9 mouse cellular contexts compared by ENCODE assay signal in genomic region chr14:54925349-54926342, GRCm38 (mm10). TPM values are rescaled to one million over a fixed set of nuclear protein-coding genes. Genes with fewer than 3 reads are reported as not detected.
DNase-seq lines count a peak whose midpoint lies in the region; ATAC-seq and TF ChIP-seq lines count a peak whose summit lies in the region.
"Had no signal": no experiment of that assay in that cellular context is flagged by ENCODE, and none has a peak within 500 bp of the region (broad histone marks: within the 10 kb centered on the region; RNA-seq: fewer than 3 reads in every experiment).

Efs (minus strand) TSS chr14:54926126.

- ATAC-seq in forebrain, embryonic 11.5 days (replicated peaks; ENCODE audit: low FRiP score) = peak; percentile 53
- peak; percentile 51 for ATAC-seq in heart, embryonic 15.5 days (replicated peaks; ENCODE audit: insufficient number of reproducible peaks, insufficient read depth, low FRiP score, low read depth)
- ATAC-seq in lung, embryonic 15.5 days (ENCODE audit: borderline replicate concordance, extremely low read depth, low FRiP score, low TSS enrichment) = peak; percentile 60

- DNase-seq in forebrain, embryonic 11.5 days (ENCODE audit: low spot score) = peak; percentile 85
- peak; percentile 80 for DNase-seq in kidney, postnatal 10 days
- peak; percentile 72 for DNase-seq in retina, embryonic 14.5 days (ENCODE audit: low spot score)
- no peak for DNase-seq in thymus, postnatal 0 days (ENCODE audit: low spot score)

- TF ChIP-seq CTCF in E14TG2a.4 (conservative IDR thresholded peaks at IDR 0.05; ENCODE audit: low read length) = no peak

- H3K9ac ChIP-seq in forebrain, embryonic 11.5 days (ENCODE audit: low read length) = peak within 1 kb of the TSS; percentile 95
- peak within 1 kb of the TSS; percentile 72 for H3K9ac ChIP-seq in heart, embryonic 15.5 days
- H3K9ac ChIP-seq in lung, embryonic 15.5 days = peak within 1 kb of the TSS; percentile 68

- peak within 1 kb of the TSS; percentile 87 for H3K4me3 ChIP-seq in E14TG2a.4 (replicated peaks; ENCODE audit: low read length)
- H3K4me3 ChIP-seq in brown adipose tissue, adult 24 weeks (ENCODE audit: insufficient read depth, low read depth, low read length) = peak within 1 kb of the TSS; percentile 57
- H3K4me3 ChIP-seq in forebrain, embryonic 11.5 days (ENCODE audit: low read depth, low read length) = peak within 1 kb of the TSS; percentile 52
- H3K4me3 ChIP-seq in heart, embryonic 15.5 days = peak within 1 kb of the TSS; percentile 59
- H3K4me3 ChIP-seq in lung, embryonic 15.5 days = peak within 1 kb of the TSS; percentile 51

- H3K27me3 ChIP-seq in E14TG2a.4 (ENCODE audit: insufficient read depth, low read length) = peaks cover 41% of the 10 kb centered on the region
- no peaks in the 10 kb centered on the region for H3K27me3 ChIP-seq in forebrain, embryonic 11.5 days (ENCODE audit: control insufficient read depth, insufficient read depth, low read length)
- H3K27me3 ChIP-seq in heart, embryonic 15.5 days = peaks cover 15% of the 10 kb centered on the region
- 0 out of 2 replicates have a peak, but pooled peaks cover 8% of the 10 kb centered on the region for H3K27me3 ChIP-seq in lung, embryonic 15.5 days

- no peaks in the 10 kb centered on the region for H3K9me3 ChIP-seq in E14TG2a.4 (ENCODE audit: low read length)
- peaks cover 14% of the 10 kb centered on the region for H3K9me3 ChIP-seq in forebrain, embryonic 11.5 days (ENCODE audit: control insufficient read depth, low read length)
- no peaks in the 10 kb centered on the region for H3K9me3 ChIP-seq in heart, embryonic 15.5 days (replicated peaks)
- no peaks in the 10 kb centered on the region for H3K9me3 ChIP-seq in lung, embryonic 15.5 days
- H3K9me3 ChIP-seq: G1E had no signal

- H3K4me1 ChIP-seq in E14TG2a.4 (replicated peaks; ENCODE audit: low read depth, low read length) = peaks cover 66% of the 10 kb centered on the region
- no peaks in the 10 kb centered on the region for H3K4me1 ChIP-seq in brown adipose tissue, adult 24 weeks (ENCODE audit: control insufficient read depth, insufficient read depth, insufficient read length, low read length)
- H3K4me1 ChIP-seq in forebrain, embryonic 11.5 days (replicated peaks; ENCODE audit: control insufficient read depth, insufficient read depth, low read length) = peaks cover 14% of the 10 kb centered on the region; the same call in 1 of the 2 replicates
- peaks cover 46% of the 10 kb centered on the region for H3K4me1 ChIP-seq in heart, embryonic 15.5 days (replicated peaks)
- H3K4me1 ChIP-seq in lung, embryonic 15.5 days = peaks cover 36% of the 10 kb centered on the region

- H3K36me3 ChIP-seq in E14TG2a.4 (ENCODE audit: insufficient read depth, low read length) = peaks cover 19% of the 10 kb centered on the region
- peaks cover 16% of the 10 kb centered on the region for H3K36me3 ChIP-seq in forebrain, embryonic 11.5 days (ENCODE audit: control insufficient read depth, insufficient read depth, low read length)
- peaks cover 5% of the 10 kb centered on the region for H3K36me3 ChIP-seq in heart, embryonic 15.5 days
- H3K36me3 ChIP-seq in lung, embryonic 15.5 days = peaks cover 7% of the 10 kb centered on the region
- H3K36me3 ChIP-seq: G1E had no signal

- WGBS in forebrain, embryonic 11.5 days = 2% methylated on average over 57 of the region's 57 CpGs
- WGBS in heart, embryonic 15.5 days = 3% methylated on average over 57 of the region's 57 CpGs
- WGBS in lung, embryonic 15.5 days = 2% methylated on average over 57 of the region's 57 CpGs

- H3K4me2 ChIP-seq in forebrain, embryonic 11.5 days (ENCODE audit: low read depth, low read length, severe bottlenecking) = peak within 1 kb of the TSS; percentile 96
- H3K4me2 ChIP-seq in heart, embryonic 15.5 days = peak within 1 kb of the TSS; percentile 93
- peak within 1 kb of the TSS; percentile 79 for H3K4me2 ChIP-seq in lung, embryonic 15.5 days

- peak within 1 kb of the TSS; percentile 48 for H3K27ac ChIP-seq in brown adipose tissue, adult 24 weeks (replicated peaks; ENCODE audit: low read depth, low read length)
- peak within 1 kb of the TSS; percentile 98 for H3K27ac ChIP-seq in forebrain, embryonic 11.5 days (ENCODE audit: low read depth, low read length)
- peak within 1 kb of the TSS; percentile 91 for H3K27ac ChIP-seq in heart, embryonic 15.5 days
- peak within 1 kb of the TSS; percentile 98 for H3K27ac ChIP-seq in lung, embryonic 15.5 days

RNA-seq across cellular contexts. Expression of gene Efs, which starts in this region (rescaled TPM):
- polyA plus RNA-seq in brown adipose tissue, adult 24 weeks (2012; ENCODE audit: insufficient read depth, insufficient read length, missing spikeins) = 2.6 and 3.4 TPM in 2 replicates
- polyA plus RNA-seq in forebrain, embryonic 11.5 days (2014; fragmentation: Nextera tagmentation; extraction: Ambion mirVana) = 39.4 and 41.8 TPM in 2 replicates
- 10.6 and 18.8 TPM in 2 replicates for polyA plus RNA-seq in heart, embryonic 15.5 days (2015; fragmentation: Nextera tagmentation; extraction: Ambion mirVana)
- 26.5 and 29.1 TPM in 2 replicates for polyA plus RNA-seq in lung, embryonic 15.5 days (2015; fragmentation: Nextera tagmentation; extraction: Ambion mirVana)
- 8.2 and 9.2 TPM in 2 replicates for polyA plus RNA-seq in thymus, postnatal 0 days (2015; fragmentation: Nextera tagmentation; extraction: Ambion mirVana)
- polyA plus RNA-seq: G1E had no signal

Comparison
In these comparisons a context has a peak if more than half of its experiments do, and no peak if none do; other contexts are left out.
1. H3K27ac ChIP-seq: peak in every context shown above with its lines; median percentile 98 in forebrain, embryonic 11.5 days; 98 in lung, embryonic 15.5 days; 91 in heart, embryonic 15.5 days; 48 in brown adipose tissue, adult 24 weeks.